Mouse (Mus musculus) common myeloid progenitor, adult 5-6 weeks (primary cell): ENCODE measurements at regions not wholly inside any gene's neighbourhood (a gene's known extent, or its start where the extent isn't known, plus 50 kb on each side); places are given as distances from the start of the nearest gene placed in this dataset.

Source experiments
- ATAC-seq: replicated peaks from 2 replicates; pipeline ENCODE4 v1.8.0; 2016; ENCODE audit warnings: low read depth, mild to moderate bottlenecking, moderate TSS enrichment, inconsistent platforms; ENCODE audit not compliant: poor library complexity, severe bottlenecking

GRCm38 (mm10) chr6:66224164-66224903 lies 271.9 kb downstream of the 4930544G11Rik start:
- ATAC-seq: peak; percentile 89

GRCm38 (mm10) chr6:66236368-66236767 lies 284.0 kb downstream of the 4930544G11Rik start:
- no peak for ATAC-seq

- no peak for ATAC-seq
These were observed 279.8 kb upstream of the Mad2l1 start for GRCm38 (mm10) chr6:66255378-66255777.

- ATAC-seq: peak; percentile 96
These were observed 271.8 kb upstream of the Mad2l1 start for GRCm38 (mm10) chr6:66263429-66263828.

GRCm38 (mm10) chr6:66263918-66264317 lies 271.3 kb upstream of the Mad2l1 start:
- no peak for ATAC-seq

- ATAC-seq: no peak
These were observed 266.8 kb upstream of the Mad2l1 start for GRCm38 (mm10) chr6:66268427-66268826.

GRCm38 (mm10) chr6:66271414-66272206 lies 263.6 kb upstream of the Mad2l1 start:
- no peak for ATAC-seq

GRCm38 (mm10) chr6:66272216-66272615 lies 263.0 kb upstream of the Mad2l1 start:
- ATAC-seq: peak; percentile 92

GRCm38 (mm10) chr6:66274737-66275136 lies 260.5 kb upstream of the Mad2l1 start:
- ATAC-seq: peak; percentile 83

GRCm38 (mm10) chr6:66280701-66281100 lies 254.5 kb upstream of the Mad2l1 start:
- ATAC-seq: no peak

- no peak for ATAC-seq
These were observed 252.5 kb upstream of the Mad2l1 start for GRCm38 (mm10) chr6:66282566-66283115.

GRCm38 (mm10) chr6:66283521-66283920 lies 251.7 kb upstream of the Mad2l1 start:
- peak; percentile 76 for ATAC-seq

- ATAC-seq: no peak
These were observed 247.6 kb upstream of the Mad2l1 start for GRCm38 (mm10) chr6:66287607-66288006.

GRCm38 (mm10) chr6:66289196-66289595 lies 246.0 kb upstream of the Mad2l1 start:
- ATAC-seq: no peak

GRCm38 (mm10) chr6:66291576-66291975 lies 243.6 kb upstream of the Mad2l1 start:
- no peak for ATAC-seq

- ATAC-seq: no peak
These were observed 237.1 kb upstream of the Mad2l1 start for GRCm38 (mm10) chr6:66298056-66298455.

GRCm38 (mm10) chr6:66300189-66300588 lies 235.0 kb upstream of the Mad2l1 start:
- no peak for ATAC-seq

GRCm38 (mm10) chr6:66344848-66345247 lies 190.3 kb upstream of the Mad2l1 start:
- no peak for ATAC-seq

- peak; percentile 93 for ATAC-seq
These were observed 187.8 kb upstream of the Mad2l1 start for GRCm38 (mm10) chr6:66347356-66347755.

- no peak for ATAC-seq
These were observed 174.1 kb upstream of the Mad2l1 start for GRCm38 (mm10) chr6:66361130-66361529.

- ATAC-seq: peak; percentile 81
These were observed 167.9 kb upstream of the Mad2l1 start for GRCm38 (mm10) chr6:66367263-66367662.
